Mouse (Mus musculus) spleen, embryonic (tissue): ENCODE data around the gene Hoxc8.

Source experiments
- CTCF ChIA-PET: fragments of 350-600 bp; sonication (Branson Sonifier 250); formaldehyde crosslinking; loops from one replicate; lab custom pipeline; 2022; lab: Charles Lee

Gene Hoxc8

GRCm38 (mm10) chr15:103005797-103006196, 15.4 kb downstream of the Hoxc8 start:
- CTCF ChIA-PET, result interaction anchor here (0.7 to 1.2 kb wide), 2 partner anchors 19 to 166 kb away, joined by 3 to 4 read pairs; no protein-coding TSS in a partner anchor

GRCm38 (mm10) chr15:103006326-103006725, 15.9 kb downstream of the Hoxc8 start:
- CTCF ChIA-PET, result interaction anchor here (0.7 to 1.2 kb wide), 2 partner anchors 19 to 165 kb away, joined by 3 to 4 read pairs; no protein-coding TSS in a partner anchor

- CTCF ChIA-PET, result interaction anchor here (1.0 kb wide), 1 partner anchor 19 kb away, joined by 4 read pairs; the partner anchor contains the start of gene Hoxc8
These were observed 19.1 kb downstream of the Hoxc8 start for GRCm38 (mm10) chr15:103009265-103010111.

GRCm38 (mm10) chr15:103010112-103010846, 19.9 kb downstream of the Hoxc8 start:
- CTCF ChIA-PET, result interaction anchor here (0.6 to 1.0 kb wide), 3 partner anchors 16 to 60 kb away, joined by 3 to 4 read pairs (median 3); partner anchors contain the start of gene Hoxc8

- CTCF ChIA-PET, result interaction anchor here (0.6 kb wide), 2 partner anchors 15 to 60 kb away, joined by 3 read pairs; no protein-coding TSS in a partner anchor
These were observed 20.6 kb downstream of the Hoxc8 start for GRCm38 (mm10) chr15:103010847-103011555.

- CTCF ChIA-PET, result no interaction called here
These were observed 21.6 kb downstream of the Hoxc8 start for GRCm38 (mm10) chr15:103011928-103012486.

GRCm38 (mm10) chr15:103013238-103013984, 23.0 kb downstream of the Hoxc8 start:
- CTCF ChIA-PET, result interaction anchor here (0.9 kb wide), 1 partner anchor 16 kb away, joined by 3 read pairs; no protein-coding TSS in a partner anchor

GRCm38 (mm10) chr15:103014166-103015008, 24.0 kb downstream of the Hoxc8 start:
- CTCF ChIA-PET, result interaction anchor here (0.5 kb wide), 1 partner anchor 136 kb away, joined by 7 read pairs; no protein-coding TSS in a partner anchor

- CTCF ChIA-PET, result no interaction called here
These were observed 24.6 kb downstream of the Hoxc8 start for GRCm38 (mm10) chr15:103015009-103015399.

- CTCF ChIA-PET, result no interaction called here
These were observed 25.2 kb downstream of the Hoxc8 start for GRCm38 (mm10) chr15:103015406-103016166.

- CTCF ChIA-PET, result no interaction called here
These were observed 28.2 kb downstream of the Hoxc8 start, which contains the start of gene Hoxc4 for GRCm38 (mm10) chr15:103018636-103019035. TSS of gene Hoxc4 (plus strand) at chr15:103018934.

GRCm38 (mm10) chr15:103020899-103021418, 30.6 kb downstream of the Hoxc8 start:
- CTCF ChIA-PET, result no interaction called here

- CTCF ChIA-PET, result interaction anchor here (0.7 kb wide), 1 partner anchor 14 kb away, joined by 6 read pairs; no protein-coding TSS in a partner anchor
These were observed 31.1 kb downstream of the Hoxc8 start for GRCm38 (mm10) chr15:103021544-103021943.

GRCm38 (mm10) chr15:103024131-103024530, 33.7 kb downstream of the Hoxc8 start:
- CTCF ChIA-PET, result interaction anchor here (0.5 to 0.6 kb wide), 2 partner anchors 17 to 76 kb away, joined by 3 to 6 read pairs; no protein-coding TSS in a partner anchor

GRCm38 (mm10) chr15:103027266-103028235, 37.1 kb downstream of the Hoxc8 start:
- CTCF ChIA-PET, result no interaction called here

GRCm38 (mm10) chr15:103028916-103029512, 38.6 kb downstream of the Hoxc8 start:
- CTCF ChIA-PET, result interaction anchor here (0.6 kb wide), 1 partner anchor 195 kb away, joined by 3 read pairs; no protein-coding TSS in a partner anchor
